Mouse (Mus musculus) ES-Bruce4 (cell line): Measurements from ENCODE around the gene P2ry14.

Source experiments
- CTCF ChIP-seq: IDR thresholded peaks from one replicate; pipeline ENCODE4 v1.8.1; 2011; ENCODE audit warnings: low read depth, low read length
- EP300 ChIP-seq: IDR thresholded peaks from 2 replicates; pipeline ENCODE4 v1.6.1; 2011; ENCODE audit warnings: low read depth, low read length; ENCODE audit not compliant: insufficient read depth
- POLR2A ChIP-seq: IDR thresholded peaks from one replicate; pipeline ENCODE4 v1.8.1; 2011; ENCODE audit warnings: low read length; ENCODE audit not compliant: insufficient read depth

- TF ChIP-seq POLR2A (no peak), CTCF (no peak), EP300 (no peak)
Measured at GRCm38 (mm10) chr3:59125022-59125421, 28.4 kb downstream of the P2ry14 start.
